Mouse (Mus musculus): Measurements from ENCODE around the gene Traf2.

The Traf2 gene

GRCm38 (mm10) chr2:25546811-25547491 lies at the start of gene Traf2:
Gene Traf2 (minus strand): TSS chr2:25546940.
- DNase-seq (ENCODE audit: low read depth, low spot score) = peak; percentile 99

GRCm38 (mm10) chr2:25591863-25592262 lies 45.1 kb upstream of the Traf2 start:
- DNase-seq (ENCODE audit: low read depth, low spot score) = peak; percentile 53

- no peak for DNase-seq (ENCODE audit: low read depth, low spot score)
These were observed 41.6 kb upstream of the Traf2 start for GRCm38 (mm10) chr2:25588227-25588907.

GRCm38 (mm10) chr2:25587290-25587689 lies 40.5 kb upstream of the Traf2 start:
- no peak for DNase-seq (ENCODE audit: low read depth, low spot score)

GRCm38 (mm10) chr2:25585601-25586000 lies 38.9 kb upstream of the Traf2 start:
- DNase-seq (ENCODE audit: low read depth, low spot score) = no peak

- no peak for DNase-seq (ENCODE audit: low read depth, low spot score)
These were observed 38.1 kb upstream of the Traf2 start for GRCm38 (mm10) chr2:25584856-25585255.

GRCm38 (mm10) chr2:25584152-25584551 lies 37.4 kb upstream of the Traf2 start:
- no peak for DNase-seq (ENCODE audit: low read depth, low spot score)

GRCm38 (mm10) chr2:25583571-25583970 lies 36.8 kb upstream of the Traf2 start:
- DNase-seq (ENCODE audit: low read depth, low spot score) = no peak

GRCm38 (mm10) chr2:25583120-25583481 lies 36.4 kb upstream of the Traf2 start:
- no peak for DNase-seq (ENCODE audit: low read depth, low spot score)

- peak; percentile 33 for DNase-seq (ENCODE audit: low read depth, low spot score)
These were observed 35.9 kb upstream of the Traf2 start for GRCm38 (mm10) chr2:25582466-25583119.

GRCm38 (mm10) chr2:25581901-25582301 lies 35.2 kb upstream of the Traf2 start:
- no peak for DNase-seq (ENCODE audit: low read depth, low spot score)

- DNase-seq (ENCODE audit: low read depth, low spot score) = peak; percentile 66
These were observed 34.6 kb upstream of the Traf2 start, which contains the start of gene Ajm1 for GRCm38 (mm10) chr2:25581294-25581864. Gene Ajm1 (minus strand): TSS chr2:25581757.

GRCm38 (mm10) chr2:25580621-25581101 lies 33.9 kb upstream of the Traf2 start:
- DNase-seq (ENCODE audit: low read depth, low spot score) = no peak

- peak; percentile 84 for DNase-seq (ENCODE audit: low read depth, low spot score)
These were observed 33.2 kb upstream of the Traf2 start for GRCm38 (mm10) chr2:25579737-25580460.

GRCm38 (mm10) chr2:25578796-25579736 lies 32.3 kb upstream of the Traf2 start:
- peak; percentile 47 for DNase-seq (ENCODE audit: low read depth, low spot score)

- peak; percentile 35 for DNase-seq (ENCODE audit: low read depth, low spot score)
These were observed 31.4 kb upstream of the Traf2 start for GRCm38 (mm10) chr2:25577951-25578795.

- DNase-seq (ENCODE audit: low read depth, low spot score) = peak; percentile 35
These were observed 30.5 kb upstream of the Traf2 start for GRCm38 (mm10) chr2:25576965-25577891.
